Mouse (Mus musculus): ENCODE results near the gene Bhlhe41. TPM values are rescaled to one million over a fixed set of nuclear protein-coding genes. Genes with fewer than 3 reads are reported as not detected.

Gene Bhlhe41
- polyA plus RNA-seq, 1 experiment from 2014 or later: 0.13 TPM

- 53% methylated on average over 15 of the region's 15 CpGs for WGBS (ENCODE audit: insufficient replicate concordance)
Observed at GRCm38 (mm10) chr6:145815200-145815599, 50.2 kb downstream of the Bhlhe41 start.

GRCm38 (mm10) chr6:145811174-145811573, 54.2 kb downstream of the Bhlhe41 start:
- Histone ChIP-seq H3K27ac (ENCODE audit: low read length) (no peak overlapping the region), H3K9ac (ENCODE audit: low read depth, low read length) (no peak overlapping the region), H3K4me2 (ENCODE audit: low read depth, low read length) (no peak overlapping the region), H3K4me3 (ENCODE audit: low read depth, low read length) (no peak overlapping the region), H3K27me3 (ENCODE audit: control insufficient read depth, insufficient read depth, low read depth, low read length) (no peaks in the 10 kb centered on the region), H3K4me1 (ENCODE audit: control insufficient read depth, low read depth, low read length) (no peaks in the 10 kb centered on the region; the same call in 1 of the 2 replicates), H3K36me3 (ENCODE audit: control insufficient read depth, insufficient read depth) (no peaks in the 10 kb centered on the region), H3K9me3 (replicated peaks; ENCODE audit: control insufficient read depth, low read length) (no peaks in the 10 kb centered on the region)
- WGBS (ENCODE audit: insufficient replicate concordance): 43% methylated on average over 1 of the region's 1 CpGs
- peak; percentile 84 for ATAC-seq (ENCODE audit: low read depth)

More at GRCm38 (mm10) chr6:145815200-145815599, 50.2 kb downstream of the Bhlhe41 start:
- no peak overlapping the region for H3K9ac ChIP-seq (ENCODE audit: low read depth, low read length)
- no peak overlapping the region for H3K4me2 ChIP-seq (ENCODE audit: low read depth, low read length)
- no peaks in the 10 kb centered on the region for H3K36me3 ChIP-seq (ENCODE audit: control insufficient read depth, insufficient read depth)
- no peaks in the 10 kb centered on the region for H3K9me3 ChIP-seq (replicated peaks; ENCODE audit: control insufficient read depth, low read length)
- H3K27me3 ChIP-seq (ENCODE audit: control insufficient read depth, insufficient read depth, low read depth, low read length): no peaks in the 10 kb centered on the region
- no peak overlapping the region for H3K27ac ChIP-seq (ENCODE audit: low read length)
- H3K4me1 ChIP-seq (ENCODE audit: control insufficient read depth, low read depth, low read length): no peaks in the 10 kb centered on the region; the same call in 1 of the 2 replicates
- no peak overlapping the region for H3K4me3 ChIP-seq (ENCODE audit: low read depth, low read length)
- no peak for ATAC-seq (ENCODE audit: low read depth)

- no peak overlapping the region for H3K4me2 ChIP-seq (ENCODE audit: low read depth, low read length)
- H3K36me3 ChIP-seq (ENCODE audit: control insufficient read depth, insufficient read depth): no peaks in the 10 kb centered on the region
- H3K27ac ChIP-seq (ENCODE audit: low read length): peak overlapping the region; percentile 24; the same call in 1 of the 2 replicates
- no peaks in the 10 kb centered on the region for H3K9me3 ChIP-seq (replicated peaks; ENCODE audit: control insufficient read depth, low read length)
- no peaks in the 10 kb centered on the region; the same call in 1 of the 2 replicates for H3K4me1 ChIP-seq (ENCODE audit: control insufficient read depth, low read depth, low read length)
- H3K27me3 ChIP-seq (ENCODE audit: control insufficient read depth, insufficient read depth, low read depth, low read length): no peaks in the 10 kb centered on the region
- no peak overlapping the region for H3K4me3 ChIP-seq (ENCODE audit: low read depth, low read length)
- 60% methylated on average over 6 of the region's 6 CpGs for WGBS (ENCODE audit: insufficient replicate concordance)
- ATAC-seq (ENCODE audit: low read depth): no peak
- no peak overlapping the region for H3K9ac ChIP-seq (ENCODE audit: low read depth, low read length)
Observed at GRCm38 (mm10) chr6:145810015-145810414, 55.3 kb downstream of the Bhlhe41 start.

GRCm38 (mm10) chr6:145809566-145809965, 55.8 kb downstream of the Bhlhe41 start:
- Histone ChIP-seq H3K9ac (ENCODE audit: low read depth, low read length) (no peak overlapping the region), H3K9me3 (replicated peaks; ENCODE audit: control insufficient read depth, low read length) (no peaks in the 10 kb centered on the region), H3K27me3 (ENCODE audit: control insufficient read depth, insufficient read depth, low read depth, low read length) (no peaks in the 10 kb centered on the region), H3K4me3 (ENCODE audit: low read depth, low read length) (no peak overlapping the region), H3K4me2 (ENCODE audit: low read depth, low read length) (no peak overlapping the region), H3K36me3 (ENCODE audit: control insufficient read depth, insufficient read depth) (no peaks in the 10 kb centered on the region), H3K27ac (ENCODE audit: low read length) (no peak overlapping the region), H3K4me1 (ENCODE audit: control insufficient read depth, low read depth, low read length) (no peaks in the 10 kb centered on the region; the same call in 1 of the 2 replicates)
- peak; percentile 10; the same call in 1 of the 2 replicates for ATAC-seq (ENCODE audit: low read depth)
- 60% methylated on average over 7 of the region's 7 CpGs for WGBS (ENCODE audit: insufficient replicate concordance)

Other genes with a start within 250 kb of the Bhlhe41 start
- gene Tuba3b, start 249.8 kb downstream of the Bhlhe41 start, polyA plus RNA-seq (2015; fragmentation: Nextera tagmentation; extraction: Ambion mirVana): not detected in 2 replicates
- 1.1 and 1.6 TPM in 2 replicates for gene Rassf8, start 118.8 kb downstream of the Bhlhe41 start, polyA plus RNA-seq (2015; fragmentation: Nextera tagmentation; extraction: Ambion mirVana)
- 0.74 and 1.2 TPM in 2 replicates for gene Sspn, start 66.1 kb upstream of the Bhlhe41 start, polyA plus RNA-seq (2015; fragmentation: Nextera tagmentation; extraction: Ambion mirVana)

All from liver, embryonic 16.5 days (tissue).